Mouse (Mus musculus) frontal cortex, postnatal 36 days (tissue): ENCODE measurements at regions not wholly inside any gene's neighbourhood (a gene's known extent, or its start where the extent isn't known, plus 50 kb on each side); places are given as distances from the start of the nearest gene placed in this dataset.

ENCODE experiments used
- DNase-seq, 2 experiments: peaks; one replicate each; pipeline ENCODE4 v3.0.0; 2022; ENCODE audit warnings: low spot score in 2 of 2

DNA sequence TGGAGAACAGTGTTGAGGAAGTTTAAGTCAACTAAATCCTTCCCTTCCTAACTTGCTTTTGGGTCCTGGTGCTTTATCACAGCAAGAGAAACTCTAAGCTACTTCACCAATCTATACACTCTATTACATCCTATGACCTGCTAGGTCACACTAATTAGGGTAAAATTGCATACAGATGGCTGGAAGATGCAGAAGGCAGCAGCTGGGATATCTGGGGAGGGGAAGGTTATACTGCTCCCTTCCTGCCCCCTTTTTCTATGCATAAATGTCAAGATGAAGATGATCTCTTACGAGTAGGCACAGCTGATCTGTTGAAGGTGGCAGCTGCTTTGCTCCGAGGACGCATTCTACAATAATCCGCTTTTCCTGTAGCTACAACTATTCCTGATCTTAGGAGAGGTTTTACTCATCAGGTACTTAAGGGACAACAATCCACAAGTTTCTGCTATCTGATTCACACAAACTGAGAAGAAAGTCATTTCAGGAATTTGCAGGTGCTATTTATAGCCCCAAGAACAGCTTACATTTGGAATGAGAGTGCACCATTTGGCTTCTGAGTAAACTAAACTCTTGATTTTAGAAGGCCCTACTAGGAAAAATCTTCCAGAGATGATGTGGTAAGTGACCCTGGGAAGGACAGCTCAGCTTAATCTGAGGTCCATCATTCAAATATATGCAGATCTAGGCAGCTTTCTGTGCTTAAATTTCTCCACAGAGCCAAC is 146.3 kb upstream of the Krr1 start:
- peak in 1 of 2 experiments; percentile 6 for DNase-seq

DNA sequence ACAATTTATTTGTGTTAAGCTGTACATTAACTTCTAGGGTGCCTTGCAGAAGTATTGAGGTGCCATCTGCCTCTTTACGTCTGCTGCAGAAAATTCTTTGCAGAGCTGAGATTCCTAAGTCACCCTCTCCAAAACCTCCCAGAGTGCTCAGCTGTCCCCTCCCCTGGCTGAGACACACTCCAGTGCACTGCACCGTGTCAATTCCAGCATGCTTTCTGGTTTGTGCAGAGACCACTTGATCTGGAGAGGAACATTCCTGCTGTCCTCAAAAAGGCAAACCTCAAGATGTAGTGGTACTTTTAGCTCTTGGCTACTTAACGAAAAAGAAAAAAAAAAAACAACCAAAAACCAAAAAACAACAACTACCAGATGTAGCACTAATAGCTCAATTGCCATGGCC is 145.2 kb upstream of the Krr1 start:
- DNase-seq: no peak

DNA sequence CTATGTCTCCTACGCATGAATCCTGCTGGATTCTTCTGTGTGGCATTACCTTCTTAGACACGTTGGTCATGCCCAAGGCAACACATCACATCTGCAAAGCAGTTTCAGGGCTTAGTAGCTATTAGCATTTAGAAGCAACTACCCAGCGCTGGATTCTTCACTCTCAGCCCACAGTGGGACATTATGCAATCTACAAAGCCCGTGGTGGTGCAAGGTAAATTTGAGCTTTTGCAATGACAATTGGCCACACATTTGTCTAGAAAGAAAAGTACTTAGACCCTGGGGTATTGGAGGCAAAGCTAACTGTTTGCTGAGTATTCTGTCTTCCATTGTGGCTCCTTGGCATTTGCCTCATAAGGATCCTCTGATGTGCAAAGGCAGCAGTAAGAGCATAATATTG is 144.5 kb upstream of the Krr1 start:
- no peak for DNase-seq

DNA sequence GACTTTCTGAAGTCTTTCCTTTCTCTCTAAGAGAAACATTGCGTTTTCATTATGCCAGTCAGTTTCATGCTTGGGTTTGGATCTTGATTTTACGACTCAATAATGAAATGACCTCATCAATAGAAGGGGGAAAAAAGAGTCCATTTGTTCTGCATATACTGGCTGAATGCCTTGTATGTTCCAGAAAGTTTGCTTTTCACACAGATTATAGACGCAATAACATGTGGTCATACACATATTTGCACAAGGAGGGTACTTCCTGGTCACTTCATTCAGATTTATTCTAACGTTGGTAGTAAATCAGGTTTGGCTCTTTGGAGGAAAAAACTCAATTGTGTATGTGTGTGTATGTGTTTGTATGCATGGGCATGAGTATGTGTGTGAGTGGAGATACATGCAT is 143.9 kb upstream of the Krr1 start:
- DNase-seq: no peak

DNA sequence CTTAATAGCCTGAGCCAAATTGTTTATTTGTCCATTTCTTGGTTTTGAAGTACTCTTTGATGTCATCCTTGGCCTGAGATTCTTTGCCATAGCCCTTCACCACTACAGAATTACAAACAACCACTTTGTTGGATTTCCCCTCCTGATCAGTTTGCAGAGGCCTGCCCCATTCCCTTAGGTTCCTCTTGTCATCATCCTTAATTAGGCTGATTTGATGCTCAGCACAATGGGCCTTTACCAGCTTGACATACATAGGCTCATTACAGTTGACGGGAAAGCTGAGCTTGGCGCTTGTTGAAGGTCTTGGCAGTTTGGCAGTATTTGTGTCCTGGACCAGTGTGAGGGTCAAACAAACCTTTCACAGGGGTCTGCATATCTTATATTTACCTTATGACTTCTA is 143.2 kb upstream of the Krr1 start:
- no peak for DNase-seq

DNA sequence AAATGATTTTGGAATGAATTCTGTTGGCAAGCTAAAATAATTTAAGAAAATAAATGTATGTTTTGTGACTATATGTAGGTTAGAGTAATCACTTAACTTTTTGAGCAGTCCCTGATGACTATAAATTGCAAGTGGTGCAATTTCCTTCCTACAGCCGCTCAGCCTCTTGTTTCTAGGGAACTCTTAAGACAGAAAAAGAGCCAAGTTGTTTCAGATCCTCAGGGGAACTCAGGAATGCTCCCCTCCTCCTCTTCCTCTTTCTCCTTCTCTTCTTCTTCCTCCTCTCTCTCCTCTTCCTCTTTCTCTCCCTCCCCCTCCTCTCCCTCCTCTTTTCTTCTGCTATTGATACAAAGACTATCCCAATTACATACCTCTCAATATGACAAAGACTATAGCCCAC is 141.4 kb upstream of the Krr1 start:
- DNase-seq: no peak

DNA sequence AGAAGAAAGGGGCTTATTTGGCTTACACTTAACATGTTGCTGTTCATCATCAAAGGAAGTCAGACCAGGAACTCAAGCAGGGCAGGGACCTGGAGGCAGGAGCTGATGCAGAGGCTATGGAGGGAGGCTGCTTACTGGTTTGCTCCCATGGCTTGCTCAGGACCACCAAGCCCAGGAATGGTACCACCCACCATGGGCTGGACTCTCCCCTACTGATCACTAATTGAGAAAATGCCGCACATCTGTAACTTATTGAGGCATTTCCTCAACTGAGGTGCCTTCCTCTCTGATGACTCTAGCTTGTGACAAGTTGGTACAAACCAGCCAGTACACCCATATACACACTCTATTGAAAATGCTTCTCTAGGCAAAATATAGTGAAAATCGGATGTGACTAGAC is 138.9 kb upstream of the Krr1 start:
- DNase-seq: no peak

DNA sequence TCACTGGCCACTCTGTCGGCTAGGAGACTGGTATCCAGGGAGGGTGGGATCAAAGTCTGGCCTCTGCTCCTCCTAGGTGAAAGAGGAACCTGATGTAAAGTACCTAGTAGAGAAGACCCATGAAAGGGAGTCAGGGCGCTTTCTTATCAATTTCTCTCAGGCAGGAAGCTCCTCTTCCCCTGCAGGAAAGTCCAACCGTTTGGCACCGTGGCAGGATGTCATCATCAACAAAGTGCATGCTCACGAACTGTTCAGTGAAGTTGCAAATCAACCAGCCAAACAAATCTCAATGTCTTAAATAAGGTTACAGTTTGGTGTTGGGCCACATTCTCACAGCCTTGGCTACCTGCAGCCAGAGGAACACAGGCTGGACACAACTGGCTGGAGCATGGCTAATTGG is 138.2 kb upstream of the Krr1 start:
- DNase-seq: no peak

DNA sequence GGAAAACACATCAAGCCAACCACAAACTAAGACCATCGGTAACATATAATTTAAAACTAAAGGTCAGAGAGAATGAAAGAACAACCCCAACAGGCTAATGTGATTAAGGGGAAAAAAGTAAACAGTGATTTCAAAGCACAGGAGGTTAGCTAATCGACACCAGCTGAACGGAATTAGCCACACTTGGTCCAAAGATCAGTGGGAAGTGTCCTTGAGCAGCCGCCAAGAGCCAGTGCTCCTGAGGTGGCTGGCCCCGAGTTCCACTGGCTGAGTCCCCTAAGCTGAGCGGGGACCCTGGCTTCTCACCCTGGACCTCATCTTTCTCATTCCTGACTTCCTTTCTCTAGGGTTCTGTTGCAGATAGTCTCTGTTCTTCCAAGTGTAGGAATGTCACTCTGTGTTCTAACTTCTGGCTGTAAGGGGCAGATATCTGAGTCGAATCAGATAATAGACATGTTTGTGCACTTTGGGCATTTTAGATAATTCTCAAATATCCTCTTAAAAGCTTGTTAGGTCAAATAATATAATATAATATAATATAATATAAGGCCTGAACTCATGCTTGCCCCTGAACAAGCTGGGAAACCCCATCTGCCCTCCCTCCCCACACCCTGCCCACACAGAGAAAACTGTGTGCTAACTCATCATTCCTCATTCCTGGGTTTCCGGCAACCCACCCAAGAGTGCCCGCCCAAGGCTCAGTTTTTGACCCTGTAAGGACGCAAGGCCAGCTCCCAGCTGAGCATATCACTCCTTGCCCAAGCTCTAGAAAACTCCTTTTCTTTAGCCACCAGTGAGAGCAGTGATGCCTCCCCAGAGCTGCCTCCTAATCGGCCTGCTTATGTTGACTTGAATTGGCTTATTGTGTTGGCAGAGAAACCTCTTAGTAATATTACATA is 137.3 kb upstream of the Krr1 start:
- DNase-seq: no peak

DNA sequence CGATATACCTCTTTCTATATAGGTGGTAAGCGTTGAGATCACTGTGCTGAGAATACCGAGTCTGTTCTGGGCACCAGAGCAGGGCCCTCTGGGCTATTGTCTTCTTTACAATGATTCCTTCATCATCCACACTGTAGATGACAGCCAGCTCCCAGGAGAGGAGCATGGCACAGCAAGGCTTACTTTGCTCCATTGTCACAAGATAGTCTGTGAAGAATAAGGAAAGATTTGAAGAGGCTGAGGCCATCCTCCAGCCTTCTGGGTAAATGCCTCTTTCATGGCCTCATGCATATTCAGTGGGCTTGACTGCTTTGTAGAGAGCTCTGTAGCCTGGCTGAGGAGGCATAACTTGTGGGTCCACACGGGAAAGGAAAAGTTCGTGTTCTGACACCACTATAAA is 136.3 kb upstream of the Krr1 start:
- no peak for DNase-seq

DNA sequence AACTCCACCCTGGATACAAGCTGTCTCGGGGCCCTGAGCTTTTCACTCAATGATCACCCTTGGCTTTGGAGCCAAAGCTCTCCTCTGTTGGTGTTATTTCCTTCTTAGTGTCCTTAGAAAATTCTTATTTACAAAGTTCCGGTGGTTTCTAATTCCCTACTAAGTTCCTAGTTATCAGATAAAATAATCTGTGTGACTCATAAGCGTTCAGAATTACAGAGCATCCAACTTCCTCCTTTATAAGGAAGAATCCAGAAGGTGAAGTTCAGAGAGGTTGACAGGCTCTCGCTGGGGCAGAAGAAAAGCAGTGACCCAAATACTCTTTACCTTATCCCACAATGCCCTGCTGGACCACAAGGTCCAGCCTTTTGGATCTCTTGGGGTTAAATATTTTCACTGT is 135.7 kb upstream of the Krr1 start:
- no peak for DNase-seq

DNA sequence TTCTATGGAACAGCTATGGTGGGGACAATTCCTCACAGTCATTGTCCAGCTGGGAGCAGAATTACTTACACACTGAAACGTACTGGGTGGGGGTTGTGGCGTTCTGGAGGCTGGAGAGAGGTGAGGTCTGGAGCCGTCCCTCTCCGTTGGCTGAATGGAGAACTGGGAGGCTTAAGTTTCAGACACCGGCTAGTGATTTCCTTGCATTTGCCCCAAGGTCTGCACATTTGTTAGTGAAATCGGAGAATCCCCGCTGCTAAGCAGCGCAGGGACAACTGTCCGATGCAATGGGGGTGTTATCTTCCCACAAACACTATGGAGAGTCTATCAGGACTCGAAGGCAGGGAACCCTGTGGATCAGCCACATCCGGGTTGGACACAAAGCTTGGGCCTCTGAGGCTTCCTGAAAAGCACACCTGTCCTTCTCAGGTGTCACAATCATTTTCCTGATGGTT is 130.1 kb upstream of the Krr1 start:
- DNase-seq: no peak

DNA sequence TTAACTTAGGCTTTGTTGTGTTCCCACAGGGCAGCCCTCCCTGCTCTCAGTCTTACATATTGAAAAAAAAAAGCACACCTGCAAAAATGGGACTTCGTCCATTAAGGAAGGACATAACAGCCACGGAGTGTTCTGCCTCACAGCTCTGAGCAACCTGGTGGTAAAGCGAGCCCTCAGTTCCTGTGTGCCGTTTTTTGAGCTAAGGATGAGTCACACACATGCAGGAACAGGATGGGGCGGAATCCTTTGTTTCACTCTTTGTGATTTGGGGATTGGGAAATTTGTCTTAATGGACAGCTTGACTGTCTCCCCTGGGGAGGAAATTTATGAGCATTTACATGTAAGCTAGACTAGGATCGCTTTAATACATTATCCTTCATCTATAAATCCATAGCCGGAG is 129.6 kb upstream of the Krr1 start:
- no peak for DNase-seq

DNA sequence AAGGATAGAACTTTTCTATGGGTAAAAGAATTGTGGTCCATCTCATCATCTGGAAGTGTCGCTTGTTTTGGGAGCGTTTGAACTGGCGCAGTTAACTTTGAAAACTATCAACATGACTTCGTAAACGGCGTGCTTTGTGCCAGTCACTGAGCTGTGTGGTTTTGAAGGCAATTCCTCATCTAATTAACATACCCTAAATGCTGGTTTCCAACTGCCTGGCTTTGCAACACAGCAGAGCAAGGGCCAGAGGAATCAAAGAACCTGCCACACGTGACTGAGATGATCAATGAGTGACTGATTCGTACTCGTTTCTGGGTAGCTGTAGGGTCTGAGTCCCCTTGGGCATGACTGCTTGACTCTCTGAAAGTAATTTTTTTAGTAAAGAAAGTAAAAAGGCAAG is 129.2 kb upstream of the Krr1 start:
- DNase-seq: no peak

DNA sequence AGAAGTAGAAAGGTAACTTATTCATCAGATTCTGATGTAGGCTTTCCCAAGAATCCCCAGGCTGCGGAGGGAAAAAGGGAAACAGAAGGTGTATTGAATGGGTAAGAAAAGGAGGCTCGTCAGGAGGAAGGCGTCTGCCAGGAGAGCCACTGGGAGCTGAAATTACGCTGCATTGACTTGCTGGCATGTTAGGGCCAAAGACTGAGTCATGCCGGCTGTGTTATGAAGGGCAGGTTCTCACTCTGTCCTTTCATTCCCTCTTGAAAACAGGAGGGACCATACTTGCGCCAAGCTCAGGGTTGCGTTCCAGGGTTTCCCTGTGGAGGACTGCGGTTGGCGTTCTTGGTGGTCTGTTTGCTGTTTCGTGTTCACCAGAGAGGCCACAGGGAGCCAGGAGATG is 128.3 kb upstream of the Krr1 start:
- DNase-seq: no peak

DNA sequence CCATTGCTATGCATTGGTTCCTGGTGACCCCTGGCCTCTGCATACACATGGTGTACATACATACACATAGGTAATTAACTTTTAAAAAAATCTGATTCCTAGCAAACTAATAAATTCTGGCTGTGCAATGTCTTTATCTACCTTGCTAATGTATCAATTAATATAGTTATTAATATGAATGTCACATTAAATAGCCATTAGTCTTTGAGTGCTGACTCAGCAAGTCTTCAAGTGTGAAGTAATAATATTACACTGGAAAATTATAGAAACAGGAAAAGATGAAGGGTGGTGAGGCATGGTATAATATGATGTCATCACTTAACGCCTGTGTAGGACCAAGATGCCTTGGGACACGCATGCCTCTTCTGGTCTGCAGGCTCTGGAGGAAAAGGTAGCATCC is 126.5 kb upstream of the Krr1 start:
- DNase-seq: no peak

DNA sequence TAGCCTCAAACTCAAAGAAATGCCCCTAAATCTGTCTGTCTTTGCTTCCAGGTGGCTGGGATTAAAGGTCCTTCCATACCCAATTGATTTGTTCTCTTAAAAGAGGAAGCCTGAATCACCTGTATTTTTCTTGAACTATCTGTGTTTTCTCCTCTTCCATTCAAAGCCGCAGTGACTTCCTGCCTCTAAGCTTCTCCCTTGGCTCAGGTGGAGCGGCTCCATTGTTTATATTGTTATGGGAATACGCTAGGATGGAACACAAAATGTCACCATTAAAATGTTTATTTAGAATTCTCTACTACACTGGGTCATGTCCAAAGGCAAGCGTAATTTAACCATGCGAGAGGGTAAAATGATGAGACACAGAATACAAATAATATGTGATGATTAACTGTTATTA is 118.2 kb upstream of the Krr1 start:
- DNase-seq: no peak

DNA sequence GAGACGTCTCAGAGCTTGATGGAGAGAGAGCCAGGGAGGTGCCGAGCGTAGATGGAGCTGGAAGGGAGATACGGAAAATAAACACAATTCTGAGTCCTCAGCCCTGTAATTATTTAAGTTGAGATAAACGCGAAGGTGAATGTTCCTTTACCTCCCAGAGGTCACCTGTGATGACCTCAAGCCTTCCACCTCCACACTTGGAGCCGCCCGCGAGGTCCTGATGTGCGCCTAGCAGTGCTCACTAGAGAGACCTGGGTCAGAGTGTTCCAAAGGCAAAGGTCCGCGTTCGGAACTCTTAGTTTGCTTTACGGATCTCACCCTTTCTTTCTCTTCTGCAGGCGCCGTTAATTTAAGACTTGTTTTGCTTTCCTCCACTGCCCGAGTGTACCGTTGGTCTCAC is 117.0 kb upstream of the Krr1 start:
- DNase-seq: no peak

DNA sequence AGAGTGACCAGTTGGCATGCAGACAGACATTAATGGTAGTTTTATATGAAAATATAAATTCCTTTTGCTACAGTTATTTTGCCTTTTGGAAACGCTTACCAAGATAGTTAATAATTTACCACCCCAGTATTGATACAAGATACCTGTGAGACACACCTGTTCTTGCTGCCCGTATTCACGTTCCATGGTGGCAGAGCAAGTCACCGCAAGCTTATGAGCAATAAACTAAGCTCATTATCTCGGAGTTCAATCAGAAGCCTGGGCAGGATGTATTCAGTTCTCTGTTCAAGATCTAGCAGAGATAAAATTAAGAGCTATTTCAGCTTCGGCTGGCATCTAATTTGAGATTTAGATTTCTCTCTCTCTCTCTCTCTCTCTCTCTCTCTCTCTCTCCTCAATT is 114.1 kb upstream of the Krr1 start:
- DNase-seq: no peak

DNA sequence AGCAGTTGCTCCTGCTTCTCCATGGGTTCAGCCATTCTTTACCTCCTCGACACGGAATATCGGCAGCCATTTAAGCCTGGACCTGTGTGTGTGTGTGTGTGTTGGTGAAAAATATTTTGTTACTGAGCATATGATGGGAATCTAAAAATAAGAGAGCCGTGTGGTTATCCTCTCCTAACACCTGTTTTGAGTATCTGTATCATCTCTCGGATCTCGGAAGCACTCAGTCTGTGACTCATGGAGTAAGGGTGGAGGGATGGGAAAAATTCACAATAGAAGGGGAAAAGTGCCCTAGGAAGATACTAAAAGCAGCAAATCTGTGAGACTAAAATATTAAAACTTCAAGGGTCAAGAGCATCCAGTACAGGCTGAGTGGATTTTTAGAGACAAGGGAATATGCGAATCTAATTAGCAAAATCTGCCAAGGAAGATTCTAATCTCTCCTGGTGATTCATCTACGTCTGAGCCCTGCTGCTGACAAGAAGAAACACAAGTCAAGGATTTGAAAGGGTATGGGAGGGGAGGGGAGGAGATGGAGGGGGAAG is 107.1 kb upstream of the Krr1 start:
- no peak for DNase-seq

DNA sequence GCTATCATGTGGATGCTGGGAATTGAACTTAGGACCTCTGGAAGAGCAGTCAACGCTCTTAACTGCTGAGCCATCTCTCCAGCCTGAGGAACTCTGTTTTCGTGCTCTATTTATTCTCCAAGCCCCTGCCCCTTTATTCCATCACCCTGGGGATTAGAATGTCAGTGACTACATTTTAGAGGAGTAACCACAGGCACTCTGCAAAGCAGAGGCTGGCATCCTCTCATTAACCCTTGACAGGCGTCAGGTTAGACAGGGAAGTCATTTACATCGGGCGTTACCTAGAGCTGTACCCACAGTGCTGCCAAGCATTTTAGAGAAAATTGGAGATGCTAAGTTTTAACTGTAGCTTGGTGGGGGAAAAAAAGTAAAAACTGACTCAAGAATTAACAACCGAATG is 105.4 kb upstream of the Krr1 start:
- DNase-seq: no peak

DNA sequence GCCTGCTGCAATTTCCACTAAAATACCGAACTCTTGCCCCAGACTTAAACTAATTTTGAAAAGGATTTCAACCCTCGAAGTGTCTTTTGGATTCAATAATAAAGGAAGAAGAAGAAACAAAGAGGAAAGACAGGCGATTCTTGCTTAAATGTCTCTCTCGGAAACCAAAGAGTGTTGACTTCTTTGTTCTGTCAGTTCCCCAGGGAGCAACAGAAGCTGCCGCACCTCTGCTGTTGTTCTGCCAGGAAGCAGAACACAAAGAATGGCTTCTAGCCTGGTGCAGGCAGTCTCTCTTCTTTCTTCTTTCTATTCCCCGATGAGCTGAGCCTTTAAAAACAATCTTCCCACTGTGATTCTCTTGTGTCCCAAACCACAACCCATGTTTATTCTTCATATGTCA is 104.9 kb upstream of the Krr1 start:
- no peak for DNase-seq

DNA sequence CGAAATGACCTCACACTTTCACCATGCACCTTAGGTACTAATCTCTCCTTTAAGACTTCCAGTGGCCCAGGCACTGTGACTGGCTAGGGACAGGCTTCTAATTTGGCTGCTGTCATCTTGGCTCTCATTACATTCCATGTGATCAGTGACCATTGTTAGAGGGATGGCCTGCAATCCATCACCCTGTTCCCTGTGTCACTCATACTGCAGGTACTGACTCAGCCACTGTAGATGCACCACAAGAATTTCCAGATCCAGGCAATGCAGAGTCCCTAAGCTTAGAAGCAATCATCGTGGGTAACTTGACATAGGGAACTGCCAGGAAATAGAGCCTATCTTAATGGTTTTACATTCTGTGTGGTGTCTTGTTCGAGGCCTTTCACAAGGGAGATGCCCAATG is 92.1 kb upstream of the Krr1 start:
- DNase-seq: no peak
